Mouse (Mus musculus): ENCODE results near the gene Btaf1.

The Btaf1 gene

GRCm38 (mm10) chr19:36925671-36926552 is at the start of gene Btaf1:
Btaf1 (plus strand) TSS chr19:36926079.
- DNase-seq (ENCODE audit: low read depth), result peak; percentile 72

- no peak for DNase-seq (ENCODE audit: low read depth)
Measured at GRCm38 (mm10) chr19:36877329-36877728, 48.5 kb upstream of the Btaf1 start.

- no peak for DNase-seq (ENCODE audit: low read depth)
Measured at GRCm38 (mm10) chr19:36878743-36879495, 47.0 kb upstream of the Btaf1 start.

- DNase-seq (ENCODE audit: low read depth), result no peak
Measured at GRCm38 (mm10) chr19:36883119-36883518, 42.8 kb upstream of the Btaf1 start.

GRCm38 (mm10) chr19:36886316-36886715 is 39.6 kb upstream of the Btaf1 start:
- DNase-seq (ENCODE audit: low read depth), result no peak

GRCm38 (mm10) chr19:36887706-36888105 is 38.2 kb upstream of the Btaf1 start:
- DNase-seq (ENCODE audit: low read depth), result no peak

- no peak for DNase-seq (ENCODE audit: low read depth)
Measured at GRCm38 (mm10) chr19:36891746-36892145, 34.1 kb upstream of the Btaf1 start.

GRCm38 (mm10) chr19:36896791-36897569 is 28.9 kb upstream of the Btaf1 start:
- no peak for DNase-seq (ENCODE audit: low read depth)

GRCm38 (mm10) chr19:36897778-36898177 is 28.1 kb upstream of the Btaf1 start:
- DNase-seq (ENCODE audit: low read depth), result no peak

- DNase-seq (ENCODE audit: low read depth), result no peak
Measured at GRCm38 (mm10) chr19:36903377-36903776, 22.5 kb upstream of the Btaf1 start.

GRCm38 (mm10) chr19:36904211-36905007 is 21.5 kb upstream of the Btaf1 start:
- DNase-seq (ENCODE audit: low read depth), result no peak

- no peak for DNase-seq (ENCODE audit: low read depth)
Measured at GRCm38 (mm10) chr19:36909150-36909549, 16.7 kb upstream of the Btaf1 start.

- DNase-seq (ENCODE audit: low read depth), result no peak
Measured at GRCm38 (mm10) chr19:36909676-36910292, 16.1 kb upstream of the Btaf1 start.

- no peak for DNase-seq (ENCODE audit: low read depth)
Measured at GRCm38 (mm10) chr19:36910424-36911045, 15.3 kb upstream of the Btaf1 start.

GRCm38 (mm10) chr19:36913064-36913463 is 12.8 kb upstream of the Btaf1 start:
- DNase-seq (ENCODE audit: low read depth), result no peak

- DNase-seq (ENCODE audit: low read depth), result no peak
Measured at GRCm38 (mm10) chr19:36916206-36916605, 9.7 kb upstream of the Btaf1 start.

- no peak for DNase-seq (ENCODE audit: low read depth)
Measured at GRCm38 (mm10) chr19:36916876-36917389, 8.9 kb upstream of the Btaf1 start.

- DNase-seq (ENCODE audit: low read depth), result peak; percentile 70
Measured at GRCm38 (mm10) chr19:36918441-36919301, 7.2 kb upstream of the Btaf1 start.

- DNase-seq (ENCODE audit: low read depth), result no peak
Measured at GRCm38 (mm10) chr19:36919466-36919865, 6.4 kb upstream of the Btaf1 start, which contains the start of gene Fgfbp3. Fgfbp3 (minus strand) TSS chr19:36919615.

Measured in fibroblast of lung, adult 2 months (primary cell).